Mouse (Mus musculus): ENCODE measurements around the gene Bicdl2. TPM values are rescaled to one million over a fixed set of nuclear protein-coding genes. Genes with fewer than 3 reads are reported as not detected.
A peak's percentile ranks its signal among the peaks of the same experiment; 100 is the strongest.

The Bicdl2 gene
- polyA plus RNA-seq, 1 experiment from 2014 or later: 7.8 TPM

GRCm38 (mm10) chr17:23676473-23677031 is 16.2 kb downstream of the Bicdl2 start:
- H3K4me1 ChIP-seq (replicated peaks; ENCODE audit: control insufficient read depth, insufficient read depth, low read length): peaks cover 31% of the 10 kb centered on the region
- ATAC-seq: no peak

GRCm38 (mm10) chr17:23677236-23677679 is 17.0 kb downstream of the Bicdl2 start, which contains the start of gene Tnfrsf12a:
Gene Tnfrsf12a (minus strand): TSS chr17:23677468.
- Histone ChIP-seq H3K36me3 (ENCODE audit: control insufficient read depth, insufficient read depth) (no peaks in the 10 kb centered on the region), H3K27ac (ENCODE audit: low read depth, low read length) (peak within 1 kb of the TSS; percentile 76), H3K4me2 (replicated peaks; ENCODE audit: low read depth) (peak within 1 kb of the TSS; percentile 97), H3K27me3 (replicated peaks; ENCODE audit: control insufficient read depth, insufficient read depth, low read length) (peaks cover 23% of the 10 kb centered on the region), H3K9ac (ENCODE audit: low read depth, low read length) (peak within 1 kb of the TSS; percentile 59), H3K4me3 (ENCODE audit: low read depth, low read length) (peak within 1 kb of the TSS; percentile 65), H3K4me1 (replicated peaks; ENCODE audit: control insufficient read depth, insufficient read depth, low read length) (peaks cover 35% of the 10 kb centered on the region), H3K9me3 (ENCODE audit: control insufficient read depth) (no peaks in the 10 kb centered on the region)
- no peak for TF ChIP-seq CTCF (IDR thresholded peaks at IDR 0.05; ENCODE audit: low read depth)
- WGBS: under 1% methylated on average over 34 of the region's 34 CpGs
- 0 out of 2 replicates have a peak, but pooled peaks have one; percentile 22 for ATAC-seq

More at GRCm38 (mm10) chr17:23676473-23677031, 16.2 kb downstream of the Bicdl2 start:
- TF ChIP-seq CTCF (IDR thresholded peaks at IDR 0.05; ENCODE audit: low read depth): no peak
- Histone ChIP-seq H3K9ac (ENCODE audit: low read depth, low read length) (peak overlapping the region; percentile 59), H3K27ac (ENCODE audit: low read depth, low read length) (peak overlapping the region; percentile 76), H3K36me3 (ENCODE audit: control insufficient read depth, insufficient read depth) (no peaks in the 10 kb centered on the region), H3K4me2 (replicated peaks; ENCODE audit: low read depth) (peak overlapping the region; percentile 97), H3K4me3 (ENCODE audit: low read depth, low read length) (peak overlapping the region; percentile 65), H3K27me3 (replicated peaks; ENCODE audit: control insufficient read depth, insufficient read depth, low read length) (peaks cover 23% of the 10 kb centered on the region), H3K9me3 (ENCODE audit: control insufficient read depth) (no peaks in the 10 kb centered on the region)
- 2% methylated on average over 37 of the region's 37 CpGs for WGBS

- Histone ChIP-seq H3K4me1 (replicated peaks; ENCODE audit: control insufficient read depth, insufficient read depth, low read length) (peaks cover 31% of the 10 kb centered on the region), H3K4me2 (replicated peaks; ENCODE audit: low read depth) (peak within 1 kb of the TSS; percentile 59), H3K27ac (ENCODE audit: low read depth, low read length) (no peak within 1 kb of the TSS), H3K36me3 (ENCODE audit: control insufficient read depth, insufficient read depth) (no peaks in the 10 kb centered on the region), H3K4me3 (ENCODE audit: low read depth, low read length) (peak within 1 kb of the TSS; percentile 26), H3K9ac (ENCODE audit: low read depth, low read length) (no peak within 1 kb of the TSS; the same call in 1 of the 2 replicates), H3K27me3 (replicated peaks; ENCODE audit: control insufficient read depth, insufficient read depth, low read length) (peaks cover 28% of the 10 kb centered on the region), H3K9me3 (ENCODE audit: control insufficient read depth) (no peaks in the 10 kb centered on the region)
- ATAC-seq: no peak
- no peak for TF ChIP-seq CTCF (IDR thresholded peaks at IDR 0.05; ENCODE audit: low read depth)
- 5% methylated on average over 38 of the region's 38 CpGs for WGBS
Observed at GRCm38 (mm10) chr17:23679127-23679835, 19.0 kb downstream of the Bicdl2 start, which contains the start of gene Cldn6. Gene Cldn6 (plus strand): TSS chr17:23679249.

- TF ChIP-seq CTCF (IDR thresholded peaks at IDR 0.05; ENCODE audit: low read depth): no peak
- no peak overlapping the region for H3K4me3 ChIP-seq (ENCODE audit: low read depth, low read length)
- no peaks in the 10 kb centered on the region for H3K9me3 ChIP-seq (ENCODE audit: control insufficient read depth)
- WGBS: 66% methylated on average over 9 of the region's 9 CpGs
- H3K4me1 ChIP-seq (replicated peaks; ENCODE audit: control insufficient read depth, insufficient read depth, low read length): peaks cover 25% of the 10 kb centered on the region
- no peaks in the 10 kb centered on the region for H3K36me3 ChIP-seq (ENCODE audit: control insufficient read depth, insufficient read depth)
- peaks cover 28% of the 10 kb centered on the region for H3K27me3 ChIP-seq (replicated peaks; ENCODE audit: control insufficient read depth, insufficient read depth, low read length)
- no peak overlapping the region for H3K27ac ChIP-seq (ENCODE audit: low read depth, low read length)
- H3K4me2 ChIP-seq (replicated peaks; ENCODE audit: low read depth): no peak overlapping the region
- H3K9ac ChIP-seq (ENCODE audit: low read depth, low read length): no peak overlapping the region
- ATAC-seq: no peak
Observed at GRCm38 (mm10) chr17:23680336-23680735, 20.0 kb downstream of the Bicdl2 start.

GRCm38 (mm10) chr17:23681086-23681485 is 20.8 kb downstream of the Bicdl2 start:
- TF ChIP-seq CTCF (IDR thresholded peaks at IDR 0.05; ENCODE audit: low read depth): no peak
- Histone ChIP-seq H3K36me3 (ENCODE audit: control insufficient read depth, insufficient read depth) (no peaks in the 10 kb centered on the region), H3K9me3 (ENCODE audit: control insufficient read depth) (no peaks in the 10 kb centered on the region), H3K4me3 (ENCODE audit: low read depth, low read length) (no peak overlapping the region), H3K27me3 (replicated peaks; ENCODE audit: control insufficient read depth, insufficient read depth, low read length) (peaks cover 28% of the 10 kb centered on the region), H3K4me2 (replicated peaks; ENCODE audit: low read depth) (no peak overlapping the region), H3K4me1 (replicated peaks; ENCODE audit: control insufficient read depth, insufficient read depth, low read length) (peaks cover 19% of the 10 kb centered on the region), H3K27ac (ENCODE audit: low read depth, low read length) (no peak overlapping the region), H3K9ac (ENCODE audit: low read depth, low read length) (no peak overlapping the region)
- ATAC-seq: peak; percentile 21
- 55% methylated on average over 10 of the region's 10 CpGs for WGBS

DNA sequence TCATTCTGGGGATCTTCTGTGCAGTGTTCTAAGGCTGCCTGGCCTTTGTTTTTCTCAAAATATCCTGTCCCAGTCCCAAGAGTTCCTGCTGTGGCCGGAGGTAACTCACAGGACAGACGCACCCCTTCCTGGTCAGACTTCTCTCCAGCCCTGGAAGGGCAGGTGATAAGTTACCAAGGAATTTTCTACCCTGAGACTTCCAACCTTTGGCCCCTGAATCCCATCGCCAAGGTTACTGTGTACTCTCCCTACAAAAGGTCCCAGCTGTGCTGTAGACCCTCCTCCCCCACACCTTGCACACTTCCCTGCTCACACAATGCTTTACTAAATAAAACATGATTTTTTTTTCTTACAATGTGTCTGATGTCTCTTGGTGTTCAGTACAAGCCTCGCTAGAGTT is 21.8 kb downstream of the Bicdl2 start:
- H3K27ac ChIP-seq (ENCODE audit: low read depth, low read length): no peak overlapping the region
- H3K4me3 ChIP-seq (ENCODE audit: low read depth, low read length): no peak overlapping the region
- no peaks in the 10 kb centered on the region for H3K36me3 ChIP-seq (ENCODE audit: control insufficient read depth, insufficient read depth)
- WGBS: 33% methylated on average over 4 of the region's 4 CpGs
- peaks cover 28% of the 10 kb centered on the region for H3K27me3 ChIP-seq (replicated peaks; ENCODE audit: control insufficient read depth, insufficient read depth, low read length)
- no peaks in the 10 kb centered on the region for H3K9me3 ChIP-seq (ENCODE audit: control insufficient read depth)
- H3K4me1 ChIP-seq (replicated peaks; ENCODE audit: control insufficient read depth, insufficient read depth, low read length): peaks cover 11% of the 10 kb centered on the region; the same call in 1 of the 2 replicates
- H3K4me2 ChIP-seq (replicated peaks; ENCODE audit: low read depth): no peak overlapping the region; the same call in 1 of the 2 replicates
- peak; percentile 32 for ATAC-seq
- no peak overlapping the region for H3K9ac ChIP-seq (ENCODE audit: low read depth, low read length)
- TF ChIP-seq CTCF (IDR thresholded peaks at IDR 0.05; ENCODE audit: low read depth): no peak
